Mouse (Mus musculus): ENCODE measurements around the gene Olfr517. TPM values are rescaled to one million over a fixed set of nuclear protein-coding genes. Genes with fewer than 3 reads are reported as not detected.

The Olfr517 gene
- polyA plus RNA-seq (2015; fragmentation: Nextera tagmentation; extraction: Ambion mirVana), result not detected in 2 replicates

DNA sequence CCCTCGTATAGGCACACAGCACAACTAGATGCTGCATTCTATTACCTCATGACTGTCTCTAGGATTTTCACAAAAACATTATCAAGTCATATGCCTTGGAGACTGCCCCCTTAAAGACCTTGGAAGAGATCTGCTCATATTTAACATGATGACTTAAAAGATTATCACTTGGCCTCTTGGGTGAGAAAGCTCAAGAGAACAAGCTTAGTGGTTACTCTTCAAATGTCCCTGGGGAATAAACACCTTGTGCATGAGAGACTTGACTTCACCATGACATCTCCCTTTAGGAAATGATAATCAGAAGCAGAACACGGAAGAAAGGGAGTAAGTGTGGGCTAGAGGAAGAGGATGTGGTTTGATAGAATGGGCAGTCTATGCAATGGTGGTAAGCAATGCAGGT, at the start of gene Olfr517:
Gene Olfr517, minus strand, starts transcription at position 101 of the 400 bp plus-strand sequence.
- Histone ChIP-seq H3K27me3 (no peaks in the 10 kb centered on the region), H3K9ac (replicated peaks) (no peak within 1 kb of the TSS), H3K4me1 (no peaks in the 10 kb centered on the region), H3K27ac (replicated peaks) (no peak within 1 kb of the TSS), H3K4me2 (replicated peaks) (no peak within 1 kb of the TSS), H3K4me3 (no peak within 1 kb of the TSS), H3K9me3 (no peaks in the 10 kb centered on the region), H3K36me3 (no peaks in the 10 kb centered on the region)
- no peak for ATAC-seq (replicated peaks)
- WGBS, result 65% methylated on average over 2 of the region's 2 CpGs

DNA sequence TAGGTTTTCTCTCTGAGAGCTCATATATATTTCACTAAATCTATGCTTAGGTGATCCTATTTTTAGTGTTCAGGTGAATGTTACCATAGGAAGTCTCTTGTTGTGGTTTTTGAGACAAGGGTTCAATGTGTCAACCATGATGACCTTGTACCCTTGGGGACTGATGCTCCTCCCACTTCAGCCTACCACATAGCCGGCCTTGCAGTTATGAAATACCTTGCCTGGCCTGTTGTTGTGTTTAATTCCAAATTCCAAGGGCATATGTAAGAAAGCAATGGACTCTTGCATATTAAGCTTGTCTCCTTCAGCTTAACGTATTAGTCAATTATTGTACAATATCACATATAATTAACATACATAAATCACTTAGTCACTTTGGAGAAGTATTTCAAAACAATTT, 31.8 kb upstream of the Olfr517 start:
- 79% methylated on average over 2 of the region's 2 CpGs for WGBS
- H3K4me3 ChIP-seq, result no peak overlapping the region
- no peak for ATAC-seq (replicated peaks)

DNA sequence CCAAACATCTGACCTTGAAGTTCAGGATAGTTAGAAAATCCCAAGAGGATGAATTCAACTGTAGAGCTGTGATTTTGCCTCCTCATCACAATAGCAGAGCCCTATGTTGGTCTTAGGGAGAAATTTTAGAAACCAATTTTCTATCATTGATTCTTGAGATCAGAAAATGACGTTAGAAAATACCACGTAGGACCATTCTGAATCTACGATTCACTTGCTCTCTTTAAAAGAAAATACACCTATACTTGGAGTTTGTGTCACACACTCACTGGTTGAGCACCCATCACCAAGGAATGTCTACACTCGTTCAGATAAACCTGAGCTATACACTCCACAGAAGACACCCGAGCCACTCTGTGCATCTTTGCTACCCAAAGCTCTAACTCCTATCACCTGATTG, 22.1 kb upstream of the Olfr517 start, which contains the start of gene Olfr519:
Gene Olfr519, minus strand, starts transcription at position 101 of the 400 bp plus-strand sequence.
- H3K4me1 ChIP-seq, result no peaks in the 10 kb centered on the region
- 90% methylated on average over 5 of the region's 5 CpGs for WGBS
- no peak for ATAC-seq (replicated peaks)

More for the DNA sequence above, 31.8 kb upstream of the Olfr517 start:
- H3K9ac ChIP-seq (replicated peaks), result no peak overlapping the region
- H3K4me1 ChIP-seq, result no peaks in the 10 kb centered on the region
- H3K27ac ChIP-seq (replicated peaks), result no peak overlapping the region
- H3K9me3 ChIP-seq, result no peaks in the 10 kb centered on the region
- H3K36me3 ChIP-seq, result no peaks in the 10 kb centered on the region
- no peak overlapping the region for H3K4me2 ChIP-seq (replicated peaks)
- no peaks in the 10 kb centered on the region for H3K27me3 ChIP-seq

DNA sequence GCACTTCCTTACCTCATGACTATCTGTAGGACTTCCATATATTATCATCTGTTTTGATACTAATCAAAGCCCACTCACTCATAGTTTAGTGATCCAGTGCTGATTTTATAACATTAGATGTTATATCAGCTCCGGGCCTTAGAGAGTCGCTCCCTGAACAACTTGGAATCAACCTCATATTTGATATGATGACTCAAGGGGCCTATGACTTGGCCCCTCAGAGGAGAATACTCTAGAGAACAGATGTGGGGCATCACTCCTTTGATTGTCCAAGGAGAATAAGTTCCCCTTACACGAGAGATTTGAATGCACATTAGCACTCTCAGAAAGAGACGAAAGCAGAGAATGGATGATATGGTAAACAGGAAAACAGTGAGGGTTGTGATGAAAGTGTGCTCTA, 12.7 kb upstream of the Olfr517 start, which contains the start of gene Olfr518:
Gene Olfr518, minus strand, starts transcription at position 101 of the 400 bp plus-strand sequence.
- Histone ChIP-seq H3K9me3 (no peaks in the 10 kb centered on the region), H3K27me3 (no peaks in the 10 kb centered on the region), H3K4me2 (replicated peaks) (no peak within 1 kb of the TSS), H3K27ac (replicated peaks) (no peak within 1 kb of the TSS), H3K4me3 (no peak within 1 kb of the TSS), H3K36me3 (no peaks in the 10 kb centered on the region), H3K9ac (replicated peaks) (no peak within 1 kb of the TSS), H3K4me1 (no peaks in the 10 kb centered on the region)
- 78% methylated on average over 4 of the region's 4 CpGs for WGBS
- ATAC-seq (replicated peaks), result no peak

More for the DNA sequence above, 22.1 kb upstream of the Olfr517 start, which contains the start of gene Olfr519:
- Histone ChIP-seq H3K4me3 (no peak within 1 kb of the TSS), H3K27ac (replicated peaks) (no peak within 1 kb of the TSS), H3K36me3 (no peaks in the 10 kb centered on the region), H3K27me3 (no peaks in the 10 kb centered on the region), H3K9ac (replicated peaks) (no peak within 1 kb of the TSS), H3K9me3 (no peaks in the 10 kb centered on the region), H3K4me2 (replicated peaks) (no peak within 1 kb of the TSS)

DNA sequence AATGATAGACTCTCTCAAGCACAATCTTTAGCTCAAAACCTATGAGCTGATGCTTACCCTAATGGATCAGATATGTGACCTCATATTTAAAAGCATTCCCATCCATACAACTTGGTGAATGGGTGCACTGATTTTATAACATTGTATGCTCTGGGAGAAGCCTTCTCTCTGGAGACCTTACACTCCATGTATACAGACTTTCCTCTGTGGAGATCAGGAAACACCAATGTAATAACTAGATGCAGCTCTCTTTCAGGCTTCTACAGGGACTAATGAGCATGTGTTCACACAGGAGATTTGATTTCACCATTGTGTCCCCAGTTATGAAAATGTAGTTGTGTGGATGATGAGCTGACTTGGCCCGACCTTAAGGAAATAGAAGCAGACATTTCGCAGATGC, 21.8 kb downstream of the Olfr517 start, which contains the start of gene Olfr516:
Gene Olfr516, minus strand, starts transcription at position 101 of the 400 bp plus-strand sequence.
- Histone ChIP-seq H3K4me1 (no peaks in the 10 kb centered on the region), H3K36me3 (no peaks in the 10 kb centered on the region), H3K4me2 (replicated peaks) (no peak within 1 kb of the TSS), H3K27me3 (no peaks in the 10 kb centered on the region), H3K9me3 (no peaks in the 10 kb centered on the region), H3K27ac (replicated peaks) (no peak within 1 kb of the TSS), H3K9ac (replicated peaks) (no peak within 1 kb of the TSS), H3K4me3 (no peak within 1 kb of the TSS)
- ATAC-seq (replicated peaks), result no peak
- WGBS, result 94% methylated on average over 2 of the region's 2 CpGs

DNA sequence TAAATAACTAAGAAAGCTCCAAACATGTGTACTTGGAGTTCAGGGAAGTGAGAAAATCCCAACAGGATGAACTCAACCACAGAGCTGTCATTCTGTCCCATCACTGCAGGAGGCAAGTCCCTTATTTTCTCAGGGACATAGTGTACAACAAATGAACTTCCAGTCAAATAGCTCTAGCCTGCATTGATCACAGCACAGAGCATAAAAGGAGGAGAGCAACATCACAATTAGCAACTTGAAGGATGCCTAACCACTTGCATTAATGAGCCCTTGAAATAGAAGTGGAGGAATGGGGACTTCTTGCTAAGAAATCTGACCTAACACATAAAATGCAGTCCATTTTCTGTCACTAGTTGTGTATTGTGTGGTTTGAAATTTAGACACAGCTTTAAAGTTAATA, 46.3 kb downstream of the Olfr517 start, which contains the start of gene Olfr514:
Gene Olfr514, minus strand, starts transcription at position 101 of the 400 bp plus-strand sequence.
- ATAC-seq (replicated peaks), result no peak
- H3K4me2 ChIP-seq (replicated peaks), result no peak within 1 kb of the TSS
- no peaks in the 10 kb centered on the region for H3K4me1 ChIP-seq
- no peaks in the 10 kb centered on the region for H3K36me3 ChIP-seq
- H3K9me3 ChIP-seq, result no peaks in the 10 kb centered on the region
- H3K9ac ChIP-seq (replicated peaks), result no peak within 1 kb of the TSS
- no peaks in the 10 kb centered on the region for H3K27me3 ChIP-seq
- no peak within 1 kb of the TSS for H3K27ac ChIP-seq (replicated peaks)
- no peak within 1 kb of the TSS for H3K4me3 ChIP-seq

Other genes starting within 250 kb of the Olfr517 start
- not detected in 2 replicates for gene Olfr508, start 242.4 kb downstream of the Olfr517 start, polyA plus RNA-seq (2015; fragmentation: Nextera tagmentation; extraction: Ambion mirVana)
- not detected in 2 replicates for gene Olfr509, start 220.5 kb downstream of the Olfr517 start, polyA plus RNA-seq (2015; fragmentation: Nextera tagmentation; extraction: Ambion mirVana)
- not detected in 2 replicates for gene Olfr510, start 206.0 kb downstream of the Olfr517 start, polyA plus RNA-seq (2015; fragmentation: Nextera tagmentation; extraction: Ambion mirVana)
- not detected in 2 replicates for gene Olfr512, start 159.1 kb downstream of the Olfr517 start, polyA plus RNA-seq (2015; fragmentation: Nextera tagmentation; extraction: Ambion mirVana)
- not detected in 2 replicates for gene Olfr513, start 121.4 kb downstream of the Olfr517 start, polyA plus RNA-seq (2015; fragmentation: Nextera tagmentation; extraction: Ambion mirVana)
- not detected in 2 replicates for gene Olfr514, start 46.4 kb downstream of the Olfr517 start, polyA plus RNA-seq (2015; fragmentation: Nextera tagmentation; extraction: Ambion mirVana)
- gene Olfr516, start 21.9 kb downstream of the Olfr517 start, polyA plus RNA-seq (2015; fragmentation: Nextera tagmentation; extraction: Ambion mirVana), result not detected in 2 replicates
- gene Olfr518, start 12.6 kb upstream of the Olfr517 start, polyA plus RNA-seq (2015; fragmentation: Nextera tagmentation; extraction: Ambion mirVana), result not detected in 2 replicates
- gene Olfr519, start 22.0 kb upstream of the Olfr517 start, polyA plus RNA-seq (2015; fragmentation: Nextera tagmentation; extraction: Ambion mirVana), result not detected in 2 replicates
- 0.04 TPM in 1 of 2 replicates, not detected in the other for gene Nlrp10, start 57.8 kb upstream of the Olfr517 start, polyA plus RNA-seq (2015; fragmentation: Nextera tagmentation; extraction: Ambion mirVana)
- 85.2 and 86.8 TPM in 2 replicates for gene Eif3f, start 62.0 kb upstream of the Olfr517 start, polyA plus RNA-seq (2015; fragmentation: Nextera tagmentation; extraction: Ambion mirVana)
- 42.2 and 49.3 TPM in 2 replicates for gene Tub, start 78.0 kb upstream of the Olfr517 start, polyA plus RNA-seq (2015; fragmentation: Nextera tagmentation; extraction: Ambion mirVana)
- gene Ric3, start 211.0 kb upstream of the Olfr517 start, polyA plus RNA-seq (2015; fragmentation: Nextera tagmentation; extraction: Ambion mirVana), result 28.2 and 30.4 TPM in 2 replicates

Measured in forebrain, embryonic 15.5 days (tissue).